Mouse (Mus musculus) layer of hippocampus, adult 9-11 months (tissue): ENCODE data around the gene Tuba1b.
"Not testable (repeated sequence)": the region's sequence is repeated elsewhere in the genome, so short reads cannot be mapped to it uniquely, and the experiment has no call there.

Experiments
- DNase-seq: peaks from one replicate; pipeline ENCODE4 v3.0.0; 2022

The Tuba1b gene

GRCm38 (mm10) chr15:98953401-98954356 is 19.3 kb upstream of the Tuba1b start, which contains the start of the genes Gm49450 and Tuba1a:
Gene Gm49450 (minus strand): TSS chr15:98953551.
Gene Tuba1a (minus strand): TSS chr15:98953703.
- DNase-seq = peak; percentile 98

DNA sequence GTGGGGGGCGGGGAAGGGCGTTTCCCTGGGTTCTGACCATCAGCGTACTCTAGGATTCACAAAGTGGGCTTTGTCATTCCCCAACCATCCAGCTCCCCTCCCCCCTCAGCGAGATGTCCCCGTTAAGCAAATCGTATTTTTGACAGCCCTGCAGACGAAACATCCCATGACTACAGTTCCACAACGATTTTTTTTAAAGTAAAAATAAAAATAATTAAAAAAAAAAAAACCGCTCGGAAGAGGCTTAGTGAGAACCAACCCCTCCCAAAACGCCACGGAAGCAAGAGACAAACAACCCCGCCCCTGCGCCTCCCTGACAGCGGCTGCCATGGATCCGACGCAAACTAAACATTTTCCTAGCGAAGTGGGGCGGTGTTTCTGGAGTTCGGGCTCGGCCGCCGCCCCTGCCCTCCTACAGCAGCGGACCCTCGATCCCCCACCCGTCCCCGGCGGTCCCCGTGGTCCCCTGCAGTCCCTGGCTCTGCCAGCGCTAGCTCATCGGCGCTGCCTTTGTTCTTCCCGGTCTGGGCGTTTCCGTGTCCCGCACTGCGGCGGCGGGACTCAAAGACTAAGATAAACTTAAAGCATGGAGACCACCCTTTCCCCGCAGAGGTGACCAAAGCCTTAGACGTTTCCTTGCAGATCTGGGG is 18.5 kb upstream of the Tuba1b start:
- DNase-seq = peak; percentile 74

DNA sequence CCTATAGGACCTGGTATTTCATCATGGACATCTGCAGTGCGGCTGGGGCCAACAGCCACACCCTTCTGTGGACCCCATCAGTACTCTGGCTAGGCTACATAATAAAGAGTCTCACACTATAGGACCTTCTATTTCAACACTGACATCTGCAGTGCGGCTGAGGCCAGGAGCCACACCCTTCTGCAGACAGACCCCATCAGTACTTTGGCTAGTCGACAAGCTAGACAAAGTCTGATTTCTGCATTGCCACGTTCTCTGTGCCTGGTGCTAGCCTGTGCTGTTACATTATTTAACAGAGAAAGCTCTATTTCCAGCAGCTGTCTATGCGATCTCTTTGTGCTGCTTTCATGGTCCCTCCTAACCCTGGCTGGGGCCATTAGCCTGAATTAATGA is 17.7 kb upstream of the Tuba1b start:
- DNase-seq = peak; percentile 64

DNA sequence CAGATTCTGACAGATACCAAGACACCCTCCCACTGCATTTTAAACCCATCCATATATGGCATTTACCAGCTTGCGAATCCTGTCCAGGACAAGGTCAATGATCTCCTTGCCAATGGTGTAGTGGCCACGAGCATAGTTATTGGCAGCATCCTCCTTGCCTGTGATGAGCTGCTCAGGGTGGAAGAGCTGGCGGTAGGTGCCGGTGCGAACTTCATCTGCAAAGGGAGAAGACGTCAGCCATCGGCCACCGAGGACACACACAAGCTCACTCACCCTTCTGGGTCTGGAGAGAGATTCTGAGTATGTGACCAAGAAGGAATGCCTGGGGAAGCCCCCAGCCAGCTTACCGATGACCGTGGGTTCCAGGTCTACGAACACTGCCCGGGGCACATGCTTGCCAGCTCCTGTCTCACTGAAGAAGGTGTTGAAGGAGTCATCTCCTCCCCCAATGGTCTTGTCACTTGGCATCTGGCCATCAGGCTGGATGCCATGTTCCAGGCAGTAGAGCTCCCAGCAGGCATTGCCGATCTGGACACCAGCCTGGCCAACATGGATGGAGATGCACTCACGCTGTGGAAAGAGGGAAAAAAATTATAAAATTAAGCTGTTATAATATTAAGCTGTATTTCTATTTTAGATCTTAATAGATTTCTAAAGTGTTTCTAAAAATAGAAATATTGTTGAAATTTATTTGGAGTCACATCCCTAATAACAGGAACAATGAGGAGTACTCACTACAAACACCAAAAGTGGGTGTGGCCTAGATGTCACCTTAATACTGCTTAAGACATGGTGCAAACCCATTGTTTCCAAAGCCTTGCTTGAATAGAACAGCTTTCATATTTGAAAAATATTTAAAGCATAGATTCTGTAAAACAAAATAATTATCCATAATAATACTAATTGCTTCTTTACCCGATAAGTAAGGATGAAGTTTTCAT is 17.0 kb upstream of the Tuba1b start:
- not testable (repeated sequence) for DNase-seq

DNA sequence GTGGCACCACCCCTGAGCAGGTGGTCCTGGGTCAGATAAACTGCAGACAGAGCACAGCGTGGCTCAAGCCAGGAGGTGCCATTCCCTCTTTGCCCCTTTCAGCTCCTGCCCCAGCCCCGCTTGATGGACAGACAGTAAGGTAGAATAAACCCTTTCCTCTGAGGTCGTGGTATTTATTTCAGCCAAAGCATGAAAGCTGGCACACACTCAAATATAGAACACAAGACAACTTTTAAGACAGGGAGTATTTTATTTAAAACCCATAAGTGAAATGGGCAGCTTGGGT is 15.2 kb upstream of the Tuba1b start:
- DNase-seq = no peak

GRCm38 (mm10) chr15:98948857-98949606 is 14.7 kb upstream of the Tuba1b start:
- DNase-seq = no peak

- no peak for DNase-seq
These were observed 14.0 kb upstream of the Tuba1b start for GRCm38 (mm10) chr15:98948382-98948781.

GRCm38 (mm10) chr15:98947884-98948283 is 13.5 kb upstream of the Tuba1b start:
- no peak for DNase-seq

DNA sequence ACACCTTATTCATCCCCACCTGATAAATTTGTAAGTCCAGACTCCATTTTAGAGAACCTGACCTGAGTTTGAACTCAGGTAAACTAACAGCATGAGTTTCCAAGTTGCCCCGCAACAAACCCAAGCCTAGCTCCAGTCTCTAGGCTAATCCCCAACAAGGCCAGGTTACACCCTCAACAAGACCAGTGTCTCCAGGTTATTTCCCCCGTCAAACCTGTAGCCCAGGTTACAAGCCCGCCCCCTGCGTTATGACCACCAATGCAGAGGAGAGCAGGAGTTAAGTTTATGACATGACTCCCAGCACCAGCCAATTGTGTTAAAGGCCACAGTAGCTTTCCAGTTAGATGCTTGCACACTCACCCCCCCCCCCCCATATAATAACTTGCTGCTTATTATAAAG is 8.8 kb upstream of the Tuba1b start:
- no peak for DNase-seq

DNA sequence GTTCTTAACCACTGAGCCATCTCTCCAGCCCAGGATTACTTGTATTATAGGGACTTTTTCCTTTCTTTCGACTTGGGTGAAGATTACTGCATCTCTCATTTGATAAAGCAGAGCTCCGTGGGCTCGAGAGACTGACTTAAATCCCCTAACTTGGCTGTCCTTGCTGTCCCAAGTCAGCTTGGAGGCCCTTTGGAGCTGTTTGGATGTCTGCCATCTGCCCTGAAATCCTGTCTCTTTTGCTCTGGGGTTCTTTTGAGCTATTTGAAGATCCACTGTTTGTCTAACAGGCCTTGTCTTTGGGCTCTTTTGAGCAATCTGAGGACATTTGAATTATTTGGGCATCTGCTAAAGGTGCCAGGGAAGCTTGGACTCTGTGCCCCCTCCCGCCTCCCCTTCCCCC is 7.7 kb upstream of the Tuba1b start:
- DNase-seq = no peak

DNA sequence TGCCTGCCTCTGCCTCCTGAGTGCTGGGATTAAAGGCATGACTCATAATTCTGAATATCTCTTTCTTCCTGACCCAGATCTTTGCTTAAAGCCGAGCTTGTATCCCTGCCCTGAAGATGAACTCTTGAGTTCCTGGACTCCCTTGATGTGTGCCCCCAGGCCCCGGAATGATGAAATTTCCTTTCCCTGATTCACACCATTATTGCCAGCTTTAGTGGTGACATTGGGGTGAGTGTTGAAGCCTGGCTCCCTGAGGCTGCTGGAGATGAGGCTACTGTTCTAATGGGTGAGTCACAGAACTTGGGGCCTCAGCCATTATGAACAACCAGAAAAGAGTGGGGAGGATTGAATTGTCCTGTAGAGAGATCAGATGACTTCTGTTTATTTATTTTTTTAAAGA is 7.2 kb upstream of the Tuba1b start:
- DNase-seq = no peak

DNA sequence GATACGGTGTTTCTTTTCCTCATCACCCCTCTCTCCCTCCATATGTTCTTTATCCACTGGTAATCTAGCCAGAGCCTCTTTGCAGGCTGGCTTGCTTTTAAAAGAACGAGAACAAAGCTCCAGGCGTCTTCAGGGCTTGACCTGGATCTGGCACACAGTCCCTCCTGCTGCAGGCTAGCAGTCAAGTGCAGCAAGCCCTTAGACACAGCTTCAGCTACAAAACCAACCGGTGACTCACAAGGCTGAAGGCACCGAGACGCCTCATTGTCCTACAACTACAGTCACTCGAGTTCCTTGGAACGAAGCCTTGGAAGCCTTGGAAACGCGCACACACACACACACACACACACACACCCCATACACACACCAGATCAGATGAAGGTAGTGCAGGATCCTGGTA is 6.5 kb upstream of the Tuba1b start:
- DNase-seq = no peak

DNA sequence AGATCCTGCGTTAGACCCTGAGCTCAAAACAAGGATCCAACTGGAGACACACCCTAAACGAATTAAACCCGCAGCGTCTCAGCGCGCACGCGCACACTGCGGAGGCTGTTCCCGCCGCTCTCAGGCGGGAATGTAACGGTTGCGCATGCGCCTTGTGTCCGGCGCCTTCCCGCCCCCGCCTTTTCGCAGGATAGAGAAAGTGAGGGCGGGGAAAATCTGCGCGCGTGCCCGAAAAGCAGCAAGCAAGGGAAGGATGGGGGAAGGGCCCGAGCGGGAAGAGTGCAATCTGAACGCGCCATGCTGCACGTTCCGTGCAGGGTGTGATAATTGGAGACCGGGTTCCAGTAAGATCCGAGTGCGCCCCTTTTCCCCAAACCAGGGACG is 540 bp downstream of the Tuba1b start:
- peak; percentile 96 for DNase-seq

- DNase-seq = not testable (repeated sequence)
These were observed 1.2 kb downstream of the Tuba1b start for GRCm38 (mm10) chr15:98933004-98933671.

GRCm38 (mm10) chr15:98930998-98931397 is 3.4 kb downstream of the Tuba1b start:
- no peak for DNase-seq

GRCm38 (mm10) chr15:98930017-98930734 is 4.2 kb downstream of the Tuba1b start:
- no peak for DNase-seq

DNA sequence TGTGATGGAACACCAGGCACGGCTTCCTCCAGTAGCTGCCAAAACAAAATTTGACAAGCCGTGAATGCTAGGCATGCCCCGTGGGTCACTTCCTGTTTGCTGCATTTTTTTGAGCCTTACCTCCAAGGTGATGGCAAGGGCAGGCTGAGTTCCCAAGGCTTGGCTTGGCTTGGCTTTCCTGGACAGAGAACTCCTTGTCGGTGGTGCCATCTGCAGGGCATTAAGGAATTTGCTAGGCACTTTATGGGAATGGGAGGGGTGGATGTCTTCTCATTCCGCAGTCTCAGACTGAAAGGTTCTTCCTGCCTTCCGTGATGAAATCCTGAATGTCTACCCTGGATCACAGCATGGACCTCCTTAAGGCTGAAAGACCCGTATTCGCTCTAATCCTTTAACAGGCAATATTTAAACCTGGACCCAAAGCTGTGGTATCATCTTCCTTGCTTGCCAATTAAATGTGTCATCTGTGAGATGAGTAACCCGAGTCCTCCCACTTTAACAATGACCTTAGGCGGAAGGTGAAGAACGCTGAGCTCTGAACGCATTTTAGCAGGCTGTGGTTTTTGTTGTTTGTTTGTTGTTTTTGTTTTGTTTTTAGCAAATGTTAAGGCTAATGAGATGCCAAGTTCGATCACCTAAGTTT is 5.6 kb downstream of the Tuba1b start:
- DNase-seq = peak; percentile 53

DNA sequence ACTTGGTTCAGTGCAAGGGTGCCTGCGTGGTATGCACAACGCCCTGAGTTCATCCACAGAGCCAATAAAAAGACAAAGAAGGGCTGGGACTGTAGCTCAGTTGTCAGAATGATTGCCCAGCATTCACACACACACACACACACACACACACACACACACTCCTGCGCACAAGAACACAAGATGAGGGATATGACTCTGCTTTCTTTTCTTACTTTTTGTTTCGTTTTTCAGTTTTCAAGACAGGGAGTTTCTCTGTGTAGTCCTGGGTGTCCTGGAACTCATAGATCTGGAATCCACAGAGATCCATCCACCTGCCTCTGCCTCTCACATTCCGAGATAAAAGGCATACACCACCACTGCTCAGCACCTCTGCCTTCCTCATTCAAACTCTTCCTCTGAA is 6.8 kb downstream of the Tuba1b start:
- no peak for DNase-seq

- DNase-seq = no peak
These were observed 9.7 kb downstream of the Tuba1b start for GRCm38 (mm10) chr15:98924682-98925081.

GRCm38 (mm10) chr15:98923031-98923537 is 11.3 kb downstream of the Tuba1b start:
- DNase-seq = no peak
